Mouse (Mus musculus): Measurements from ENCODE around the gene Cdkn1a. TPM values are rescaled to one million over a fixed set of nuclear protein-coding genes. Genes with fewer than 3 reads are reported as not detected.
"Not testable (repeated sequence)": the region's sequence is repeated elsewhere in the genome, so short reads cannot be mapped to it uniquely, and the experiment has no call there.

Cdkn1a gene
- polyA plus RNA-seq, 1 experiment from 2014 or later = 115 TPM

DNA sequence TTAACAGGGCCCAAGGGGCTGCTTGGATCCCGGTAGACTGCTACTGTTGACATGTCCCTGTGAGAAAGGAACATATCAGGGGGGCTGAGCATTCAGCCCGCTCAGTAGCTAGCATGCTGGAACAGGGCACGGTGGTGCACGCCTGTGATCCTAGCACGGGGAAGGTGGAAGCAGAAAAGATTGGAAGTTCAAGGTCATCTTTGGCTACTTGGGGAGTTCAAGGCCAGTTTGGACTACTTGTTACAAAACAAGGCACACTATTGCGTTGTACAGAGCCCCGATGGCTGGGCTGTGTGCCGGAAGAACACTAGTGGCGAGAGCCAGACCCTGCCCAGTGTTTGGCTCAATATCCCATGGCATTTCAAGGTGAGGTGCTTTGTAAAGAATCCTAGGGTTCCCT lies 29.8 kb upstream of the Cdkn1a start:
- H3K36me3 ChIP-seq = no peaks in the 10 kb centered on the region
- H3K4me1 ChIP-seq (replicated peaks) = peaks cover 33% of the 10 kb centered on the region
- H3K4me2 ChIP-seq = no peak overlapping the region
- H3K27ac ChIP-seq (replicated peaks) = no peak overlapping the region
- no peaks in the 10 kb centered on the region for H3K9me3 ChIP-seq
- ATAC-seq (ENCODE audit: low FRiP score, low read depth) = no peak
- H3K4me3 ChIP-seq = no peak overlapping the region
- H3K27me3 ChIP-seq = no peaks in the 10 kb centered on the region
- H3K9ac ChIP-seq = no peak overlapping the region
- 87% methylated on average over 9 of the region's 9 CpGs for WGBS

DNA sequence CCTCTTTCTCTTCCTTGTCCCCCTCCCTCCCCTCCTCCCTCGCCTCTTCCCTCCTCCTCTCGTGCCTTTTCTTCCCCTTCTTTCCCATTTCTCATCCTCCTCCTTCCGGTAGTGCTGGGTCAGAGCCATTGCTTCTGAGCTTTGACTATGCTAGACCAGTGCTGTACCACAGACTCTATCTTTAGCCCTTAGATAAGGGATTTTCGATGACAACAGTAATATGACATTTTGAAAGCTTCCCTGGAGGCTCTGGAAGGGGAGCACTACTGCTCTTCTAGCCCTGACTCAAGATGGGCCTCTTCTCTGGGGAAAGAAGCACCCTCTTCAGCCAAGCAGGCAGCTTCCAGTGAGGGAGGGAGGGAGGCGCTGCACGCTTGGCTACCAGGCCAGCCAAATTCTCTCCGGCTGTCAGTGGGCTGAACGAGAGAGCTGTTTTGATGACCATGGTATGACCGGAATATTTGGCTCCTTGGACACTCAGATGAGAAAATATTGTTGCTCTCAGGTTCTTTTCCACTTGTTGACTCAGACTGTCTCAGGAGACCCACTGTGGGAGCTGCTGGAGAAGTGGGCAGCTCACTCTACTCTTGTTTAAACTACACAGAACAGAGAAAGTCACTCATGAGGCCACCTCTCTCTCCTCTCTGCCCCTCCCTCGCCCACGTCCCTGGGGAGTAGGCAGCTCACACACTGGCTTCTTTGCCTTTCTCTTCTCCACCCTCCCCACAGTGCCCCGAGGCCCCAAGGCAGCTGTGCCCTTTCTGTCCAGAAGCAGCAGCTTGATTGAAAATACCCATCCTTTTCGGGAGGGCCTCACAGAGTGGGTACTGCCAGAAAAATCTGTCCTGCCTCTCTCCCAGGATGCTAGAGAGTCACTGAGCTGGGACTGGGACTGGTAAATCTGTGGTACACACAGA lies 28.4 kb upstream of the Cdkn1a start:
- H3K27ac ChIP-seq (replicated peaks) = no peak overlapping the region
- ATAC-seq (ENCODE audit: low FRiP score, low read depth) = no peak
- peaks cover 21% of the 10 kb centered on the region for H3K4me1 ChIP-seq (replicated peaks)
- no peak overlapping the region for H3K9ac ChIP-seq
- H3K9me3 ChIP-seq = no peaks in the 10 kb centered on the region
- H3K4me2 ChIP-seq = no peak overlapping the region
- no peaks in the 10 kb centered on the region for H3K27me3 ChIP-seq
- whole genome bisulfite sequencing = 47% methylated on average over 13 of the region's 13 CpGs
- no peaks in the 10 kb centered on the region for H3K36me3 ChIP-seq
- no peak overlapping the region for H3K4me3 ChIP-seq

DNA sequence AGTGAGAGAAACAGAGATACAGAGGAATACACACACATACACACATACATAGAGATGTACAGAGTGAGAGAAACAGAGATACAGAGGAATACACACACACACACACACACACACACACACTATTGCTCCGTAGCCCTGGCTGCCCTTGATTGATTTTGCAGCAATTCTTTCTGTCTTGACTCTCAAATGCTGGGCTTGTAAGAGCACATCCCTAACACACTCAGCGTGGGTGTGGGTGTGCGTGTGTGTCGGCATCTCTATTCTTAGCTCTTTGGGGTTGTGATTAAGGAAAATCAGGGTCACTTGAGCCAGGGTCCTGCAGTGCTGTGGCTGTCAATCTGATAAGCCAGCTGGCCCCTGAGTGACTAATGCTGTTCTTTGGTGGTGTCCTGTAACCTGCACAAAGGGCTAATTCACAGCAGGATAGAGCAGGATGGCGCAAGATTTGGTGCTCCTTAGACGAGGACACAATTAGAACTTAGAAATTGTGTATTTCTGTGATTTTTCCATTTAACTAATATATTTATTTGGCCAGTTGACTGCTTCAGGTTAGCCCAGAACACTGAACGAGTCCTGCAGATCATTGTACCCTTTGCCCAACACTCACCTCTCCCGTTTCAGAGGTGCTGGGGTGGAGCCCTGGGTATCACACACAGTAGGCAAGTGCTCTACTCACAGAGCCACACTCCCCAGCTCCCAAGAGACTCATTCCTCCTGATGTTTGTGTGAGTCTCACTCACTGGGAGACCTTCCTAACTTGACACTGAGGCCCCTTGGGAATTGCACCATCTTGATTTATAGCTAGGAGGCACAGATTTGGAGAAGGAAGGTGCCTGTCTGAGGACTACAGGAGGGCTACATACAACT lies 27.4 kb upstream of the Cdkn1a start:
- H3K4me3 ChIP-seq = no peak overlapping the region
- peaks cover 19% of the 10 kb centered on the region for H3K4me1 ChIP-seq (replicated peaks)
- H3K27ac ChIP-seq (replicated peaks) = no peak overlapping the region
- ATAC-seq (ENCODE audit: low FRiP score, low read depth) = no peak
- no peaks in the 10 kb centered on the region for H3K27me3 ChIP-seq
- H3K9ac ChIP-seq = no peak overlapping the region
- 52% methylated on average over 8 of the region's 8 CpGs for WGBS
- H3K9me3 ChIP-seq = no peaks in the 10 kb centered on the region
- no peak overlapping the region for H3K4me2 ChIP-seq
- H3K36me3 ChIP-seq = no peaks in the 10 kb centered on the region

DNA sequence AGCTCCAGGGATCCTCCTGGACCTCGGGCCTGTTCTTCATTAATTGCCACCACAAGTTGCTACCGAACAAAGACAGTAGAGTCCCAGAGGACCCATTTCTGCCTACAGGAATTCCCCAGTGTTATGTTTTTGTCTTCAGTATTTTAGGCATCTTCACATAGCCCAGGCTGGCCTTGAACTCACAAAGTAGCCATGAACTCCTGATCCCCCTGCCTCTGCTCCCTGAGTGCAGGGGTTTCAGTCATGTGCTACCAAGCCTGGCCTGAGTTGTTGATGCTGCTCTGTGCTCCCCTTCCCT lies 26.8 kb upstream of the Cdkn1a start:
- Histone ChIP-seq H3K36me3 (no peaks in the 10 kb centered on the region), H3K4me3 (no peak overlapping the region), H3K9ac (no peak overlapping the region), H3K4me2 (no peak overlapping the region), H3K27me3 (no peaks in the 10 kb centered on the region), H3K9me3 (no peaks in the 10 kb centered on the region), H3K27ac (replicated peaks) (no peak overlapping the region), H3K4me1 (replicated peaks) (peaks cover 13% of the 10 kb centered on the region)
- ATAC-seq (ENCODE audit: low FRiP score, low read depth) = no peak
- WGBS = 65% methylated on average over 2 of the region's 2 CpGs

DNA sequence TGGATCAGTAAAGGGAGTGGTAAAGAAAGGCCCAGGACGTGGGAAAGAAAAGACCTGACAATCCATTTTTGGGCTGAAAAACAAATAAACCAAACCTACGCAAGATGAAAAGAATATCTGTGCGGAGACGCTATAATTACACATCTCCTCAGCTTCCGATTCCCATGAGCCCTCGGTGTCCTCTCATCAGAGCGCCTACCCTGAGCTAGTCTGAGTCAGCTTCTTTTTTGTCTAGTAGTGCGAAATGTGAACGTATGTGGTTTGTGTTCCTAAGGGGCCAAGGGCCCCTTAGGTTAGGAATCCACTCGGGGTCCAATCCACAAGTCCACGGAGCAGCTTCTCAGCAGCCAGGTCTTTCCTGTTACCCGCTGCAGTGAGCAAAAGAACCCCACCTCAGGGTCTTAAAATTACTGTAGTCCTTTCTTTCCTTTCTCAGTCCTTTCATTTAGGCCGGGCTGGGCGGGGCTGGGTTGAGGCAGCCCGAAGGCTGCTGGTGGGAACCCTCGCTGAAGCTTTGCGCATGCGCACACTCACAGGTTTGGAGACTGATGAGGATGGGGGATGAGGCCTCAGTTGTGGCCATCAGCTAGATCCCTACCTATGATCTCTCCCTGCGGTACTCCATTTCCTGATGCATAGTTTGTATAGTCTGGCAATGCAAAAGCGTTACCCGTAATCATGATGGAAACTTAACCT lies 25.4 kb upstream of the Cdkn1a start:
- Histone ChIP-seq H3K27me3 (no peaks in the 10 kb centered on the region), H3K4me3 (no peak overlapping the region), H3K9ac (no peak overlapping the region), H3K4me1 (replicated peaks) (peaks cover 12% of the 10 kb centered on the region), H3K9me3 (no peaks in the 10 kb centered on the region), H3K4me2 (no peak overlapping the region), H3K27ac (replicated peaks) (no peak overlapping the region), H3K36me3 (no peaks in the 10 kb centered on the region)
- ATAC-seq (ENCODE audit: low FRiP score, low read depth) = no peak
- whole genome bisulfite sequencing = 83% methylated on average over 21 of the region's 21 CpGs

DNA sequence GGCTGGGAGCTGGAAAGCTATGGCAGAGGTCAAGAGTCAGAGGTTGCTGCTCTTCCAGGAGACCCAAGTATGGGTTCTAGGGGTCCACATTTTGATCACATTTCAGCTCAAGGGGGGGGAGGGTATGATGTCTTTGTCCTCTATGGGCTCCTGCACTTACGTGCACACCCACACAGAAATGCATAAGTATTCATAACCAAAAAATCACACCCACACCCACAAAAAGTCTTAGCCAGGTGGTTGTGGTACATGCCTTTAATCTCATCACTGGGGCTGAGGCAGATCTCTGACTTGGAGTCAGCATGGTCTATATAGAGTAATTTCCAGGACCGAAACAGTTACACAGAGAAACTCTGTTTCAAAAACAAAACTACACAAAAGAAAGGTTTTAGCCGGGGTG lies 24.8 kb upstream of the Cdkn1a start:
- Histone ChIP-seq H3K36me3 (no peaks in the 10 kb centered on the region), H3K4me3 (no peak overlapping the region), H3K9ac (no peak overlapping the region), H3K27me3 (no peaks in the 10 kb centered on the region), H3K4me2 (no peak overlapping the region), H3K27ac (replicated peaks) (no peak overlapping the region), H3K9me3 (no peaks in the 10 kb centered on the region), H3K4me1 (replicated peaks) (peaks cover 12% of the 10 kb centered on the region)
- no peak for ATAC-seq (ENCODE audit: low FRiP score, low read depth)
- WGBS = 95% methylated on average over 3 of the region's 3 CpGs

DNA sequence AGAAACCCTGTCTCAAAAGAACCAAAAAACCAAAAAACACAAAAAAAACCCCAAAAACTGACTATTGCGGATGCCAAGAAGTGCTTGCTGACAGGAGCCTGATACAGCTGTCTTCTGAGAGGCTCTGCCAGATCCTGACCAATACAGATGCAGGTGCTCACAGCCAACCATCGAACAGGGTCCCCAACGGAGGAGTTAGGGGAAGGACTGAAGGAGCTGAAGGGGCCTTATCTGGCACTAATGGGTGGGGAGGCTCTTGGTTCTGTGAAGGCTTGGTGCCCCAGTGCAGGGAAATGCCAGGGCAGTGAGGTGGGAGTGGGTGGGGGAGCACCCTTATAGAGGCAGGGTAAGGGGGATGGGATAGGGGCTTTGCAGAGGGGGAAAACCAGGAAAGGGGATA lies 23.4 kb upstream of the Cdkn1a start:
- not testable (repeated sequence) for H3K4me1 ChIP-seq (replicated peaks); H3K36me3 ChIP-seq; H3K4me2 ChIP-seq; ATAC-seq (ENCODE audit: low FRiP score, low read depth); H3K27ac ChIP-seq (replicated peaks); H3K27me3 ChIP-seq; H3K9ac ChIP-seq; H3K9me3 ChIP-seq; H3K4me3 ChIP-seq
- WGBS = 76% methylated on average over 3 of the region's 3 CpGs

DNA sequence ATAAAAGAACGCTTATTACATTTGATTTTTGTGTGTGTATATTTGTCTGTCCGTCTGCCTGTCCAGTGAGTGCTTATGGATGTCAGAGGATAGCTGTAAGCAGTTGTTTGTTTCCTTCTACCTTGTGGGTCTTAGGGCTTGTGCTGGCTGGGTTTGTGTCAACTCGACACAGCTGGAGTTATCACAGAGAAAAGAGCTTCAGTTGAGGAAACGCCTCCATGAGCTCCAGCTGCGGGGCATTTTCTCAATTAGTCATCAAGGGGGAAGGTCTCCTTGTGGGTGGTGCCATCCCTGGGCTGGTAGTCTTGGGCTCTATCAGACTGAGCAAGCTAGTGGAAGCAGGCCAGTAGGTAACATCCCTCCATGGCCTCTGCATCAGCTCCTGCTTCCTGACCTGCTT lies 22.9 kb upstream of the Cdkn1a start:
- Histone ChIP-seq H3K4me2 (no peak overlapping the region), H3K27me3 (no peaks in the 10 kb centered on the region), H3K9ac (no peak overlapping the region), H3K9me3 (no peaks in the 10 kb centered on the region), H3K4me3 (no peak overlapping the region), H3K36me3 (no peaks in the 10 kb centered on the region), H3K27ac (replicated peaks) (no peak overlapping the region), H3K4me1 (replicated peaks) (peaks cover 5% of the 10 kb centered on the region)
- 57% methylated on average over 5 of the region's 5 CpGs for WGBS
- ATAC-seq (ENCODE audit: low FRiP score, low read depth) = no peak

DNA sequence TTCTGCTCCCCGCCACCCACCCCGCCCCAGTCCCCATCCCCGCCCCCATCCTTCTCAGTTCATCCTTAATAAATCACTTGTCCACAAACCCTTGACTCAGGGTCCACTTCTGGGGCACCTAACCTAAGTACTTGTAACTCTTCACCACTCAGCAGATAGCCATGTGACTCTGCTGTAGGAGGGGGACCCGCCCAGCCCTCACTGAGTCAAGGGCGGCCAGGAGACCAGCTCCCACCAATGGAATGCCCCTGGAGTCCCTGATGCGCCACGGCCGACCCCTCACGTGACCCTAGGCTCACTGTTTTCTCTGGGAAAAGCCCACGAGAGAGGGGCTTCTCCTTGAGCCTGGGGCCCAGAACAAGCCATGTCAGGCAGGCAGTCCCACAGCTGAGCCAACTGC lies 21.7 kb upstream of the Cdkn1a start:
- Histone ChIP-seq H3K9me3 (no peaks in the 10 kb centered on the region), H3K4me3 (no peak overlapping the region), H3K9ac (no peak overlapping the region), H3K4me2 (no peak overlapping the region), H3K27me3 (no peaks in the 10 kb centered on the region), H3K4me1 (replicated peaks) (no peaks in the 10 kb centered on the region; the same call in 1 of the 2 replicates), H3K27ac (replicated peaks) (no peak overlapping the region), H3K36me3 (no peaks in the 10 kb centered on the region)
- 79% methylated on average over 10 of the region's 10 CpGs for WGBS
- ATAC-seq (ENCODE audit: low FRiP score, low read depth) = no peak

DNA sequence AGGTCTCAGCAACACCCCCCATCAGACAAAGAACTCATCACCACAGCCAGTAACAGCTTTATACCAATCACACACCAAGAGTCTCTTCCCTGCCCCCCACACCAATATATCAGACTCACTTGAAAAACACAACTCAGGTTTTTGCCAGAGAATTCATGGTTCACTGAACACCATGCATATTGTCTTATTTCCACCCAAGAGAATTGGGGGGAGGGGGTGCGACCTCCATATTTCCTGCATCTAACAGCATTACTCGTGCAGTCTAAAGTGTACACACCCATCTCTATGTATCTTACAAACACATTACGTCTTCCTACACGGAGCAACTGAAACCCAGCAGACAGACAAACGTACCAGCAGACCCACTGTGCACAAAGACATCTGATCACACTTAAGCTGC lies 19.0 kb upstream of the Cdkn1a start:
- H3K9ac ChIP-seq = no peak overlapping the region
- no peaks in the 10 kb centered on the region for H3K36me3 ChIP-seq
- ATAC-seq (ENCODE audit: low FRiP score, low read depth) = no peak
- H3K4me2 ChIP-seq = no peak overlapping the region
- 80% methylated on average over 5 of the region's 5 CpGs for WGBS
- no peaks in the 10 kb centered on the region for H3K9me3 ChIP-seq
- no peaks in the 10 kb centered on the region; the same call in 1 of the 2 replicates for H3K4me1 ChIP-seq (replicated peaks)
- H3K4me3 ChIP-seq = no peak overlapping the region
- H3K27me3 ChIP-seq = no peaks in the 10 kb centered on the region
- H3K27ac ChIP-seq (replicated peaks) = no peak overlapping the region

DNA sequence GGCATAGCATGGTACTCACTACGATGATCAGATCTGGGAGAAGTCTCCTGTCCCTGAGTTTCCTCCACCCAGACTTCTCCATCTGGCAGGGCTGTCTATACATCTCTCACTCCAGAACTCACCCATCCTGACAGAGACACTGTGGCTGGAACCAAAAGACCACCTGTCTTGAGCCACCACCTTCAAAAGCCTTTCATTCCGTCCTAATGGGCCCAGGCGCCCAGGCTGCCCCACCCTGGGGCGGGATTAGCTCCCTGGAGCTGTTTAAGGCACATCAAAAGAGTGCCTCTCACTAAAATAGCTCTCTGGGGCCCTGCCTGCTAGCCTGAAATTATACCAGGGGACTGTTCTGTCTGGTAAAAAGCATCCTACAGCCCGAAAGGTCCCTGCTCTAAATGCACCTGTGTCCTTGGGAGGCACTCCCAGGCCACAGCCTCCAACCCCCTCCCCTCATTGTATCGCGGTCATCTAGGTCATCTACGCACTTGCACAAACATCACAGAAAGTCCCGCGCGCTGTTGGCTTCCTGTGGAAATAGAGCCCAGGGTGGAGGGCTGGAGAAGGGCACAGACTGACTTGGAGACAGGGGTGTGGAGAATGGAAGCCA lies 18.0 kb upstream of the Cdkn1a start:
- Histone ChIP-seq H3K36me3 (no peaks in the 10 kb centered on the region), H3K4me2 (no peak overlapping the region), H3K27ac (replicated peaks) (no peak overlapping the region), H3K4me3 (no peak overlapping the region), H3K4me1 (replicated peaks) (no peaks in the 10 kb centered on the region; the same call in 1 of the 2 replicates), H3K9ac (no peak overlapping the region), H3K27me3 (no peaks in the 10 kb centered on the region), H3K9me3 (no peaks in the 10 kb centered on the region)
- 39% methylated on average over 11 of the region's 11 CpGs for WGBS
- ATAC-seq (ENCODE audit: low FRiP score, low read depth) = no peak

All from hindbrain, embryonic 15.5 days (tissue).